Mouse (Mus musculus) myocyte (in vitro differentiated cells): Measurements from ENCODE around the gene Gng7.

Source experiments
- POLR2A ChIP-seq: IDR thresholded peaks from one replicate; pipeline ENCODE4 v1.6.1; 2011; ENCODE audit warnings: low read depth, mild to moderate bottlenecking, control low read depth, moderate library complexity; ENCODE audit not compliant: insufficient read length
- TCF12 ChIP-seq: IDR thresholded peaks from one replicate; pipeline ENCODE4 v1.6.1; 2011; ENCODE audit warnings: mild to moderate bottlenecking, control low read depth; ENCODE audit not compliant: poor library complexity, insufficient read depth, severe bottlenecking
- USF1 ChIP-seq: IDR thresholded peaks from one replicate; pipeline ENCODE4 v1.6.1; 2011; ENCODE audit warnings: low read depth, mild to moderate bottlenecking, control low read depth, moderate library complexity

DNA sequence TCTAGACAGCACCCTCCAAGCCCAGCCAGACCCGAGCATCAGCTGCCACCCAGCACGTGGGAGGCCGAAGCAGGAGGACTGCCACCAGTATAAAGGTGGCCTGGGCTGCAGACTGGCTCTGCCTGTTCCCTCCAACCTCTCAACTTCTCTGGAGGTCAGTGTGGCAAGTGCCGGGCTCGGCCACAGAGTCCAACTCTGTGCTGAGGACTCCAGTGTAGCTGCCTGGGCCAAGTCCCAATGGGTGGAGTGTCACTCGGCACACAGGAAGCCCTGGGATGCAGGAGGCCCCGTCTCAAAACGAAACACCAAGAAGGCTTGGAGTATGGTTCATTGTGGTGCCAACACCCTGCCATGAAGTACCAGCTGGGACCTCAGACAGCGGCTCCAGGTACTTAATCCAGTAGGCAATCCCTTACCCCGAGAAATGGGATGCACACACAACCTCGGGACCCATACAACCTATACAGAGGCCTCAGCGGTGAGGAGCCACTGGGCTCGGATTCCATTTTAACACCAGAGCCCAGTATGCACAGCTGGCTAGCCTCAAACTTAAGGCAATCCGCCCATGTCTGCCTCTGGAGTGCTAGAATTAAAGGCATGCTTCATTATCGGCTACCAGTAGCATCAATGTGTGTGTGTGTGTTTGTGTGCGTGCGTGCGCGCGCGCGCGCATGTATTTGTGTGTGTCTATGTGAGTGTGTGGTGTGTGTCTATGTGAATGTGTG is 42.8 kb upstream of the Gng7 start:
- TF ChIP-seq TCF12 (no peak), POLR2A (no peak), USF1 (no peak)
